Mouse (Mus musculus) forebrain, embryonic 10.5 days (tissue): ENCODE data around the gene Grb7. TPM values are rescaled to one million over a fixed set of nuclear protein-coding genes. Genes with fewer than 3 reads are reported as not detected.
A peak's percentile ranks its signal among the peaks of the same experiment; 100 is the strongest.

Experiments
- DNase-seq: peaks from one replicate; pipeline ENCODE4 v3.0.0-alpha.2; 2017; ENCODE audit warnings: low spot score; ENCODE audit errors: extremely low spot score
- H3K27ac ChIP-seq: fragments of 300-500 bp; sonication (generic); 2 replicates; pipeline ENCODE4 v1.5.1; 2016; ENCODE audit warnings: mild to moderate bottlenecking
- H3K27me3 ChIP-seq: fragments of 300-500 bp; sonication (generic); 2 replicates; pipeline ENCODE4 v1.6.1; 2016; ENCODE audit warnings: mild to moderate bottlenecking; ENCODE audit not compliant: poor library complexity, severe bottlenecking
- H3K36me3 ChIP-seq: fragments of 300-500 bp; sonication (generic); replicated peaks from 2 replicates; pipeline ENCODE4 v1.6.1; 2016; ENCODE audit warnings: mild to moderate bottlenecking, moderate library complexity
- H3K4me1 ChIP-seq: fragments of 300-500 bp; sonication (generic); 2 replicates; pipeline ENCODE4 v1.6.1; 2016
- H3K4me3 ChIP-seq: fragments of 300-500 bp; sonication (generic); 2 replicates; pipeline ENCODE4 v1.5.1; 2016; ENCODE audit warnings: mild to moderate bottlenecking, moderate library complexity
- H3K9me3 ChIP-seq: fragments of 300-500 bp; sonication (generic); 2 replicates; pipeline ENCODE4 v1.6.1; 2016; ENCODE audit warnings: mild to moderate bottlenecking, moderate library complexity
- WGBS: fragments of 180-500 bp; shearing (Covaris S2); methylation state at CpG from one replicate; pipeline ENCODE4 v1.1.7; 2016; 5-methylcytosine and 5-hydroxymethylcytosine counted together
- polyA plus RNA-seq: library from polyadenylated mRNA; unstranded; fragments of >200 nt; fragmentation: Nextera tagmentation; extraction: Ambion mirVana; gene quantifications from 2 replicates; pipeline ENCODE4 v1.2.1, GENCODE M21; 2016

Gene Grb7
- polyA plus RNA-seq, 1 experiment from 2014 or later, result 5.6 TPM

DNA sequence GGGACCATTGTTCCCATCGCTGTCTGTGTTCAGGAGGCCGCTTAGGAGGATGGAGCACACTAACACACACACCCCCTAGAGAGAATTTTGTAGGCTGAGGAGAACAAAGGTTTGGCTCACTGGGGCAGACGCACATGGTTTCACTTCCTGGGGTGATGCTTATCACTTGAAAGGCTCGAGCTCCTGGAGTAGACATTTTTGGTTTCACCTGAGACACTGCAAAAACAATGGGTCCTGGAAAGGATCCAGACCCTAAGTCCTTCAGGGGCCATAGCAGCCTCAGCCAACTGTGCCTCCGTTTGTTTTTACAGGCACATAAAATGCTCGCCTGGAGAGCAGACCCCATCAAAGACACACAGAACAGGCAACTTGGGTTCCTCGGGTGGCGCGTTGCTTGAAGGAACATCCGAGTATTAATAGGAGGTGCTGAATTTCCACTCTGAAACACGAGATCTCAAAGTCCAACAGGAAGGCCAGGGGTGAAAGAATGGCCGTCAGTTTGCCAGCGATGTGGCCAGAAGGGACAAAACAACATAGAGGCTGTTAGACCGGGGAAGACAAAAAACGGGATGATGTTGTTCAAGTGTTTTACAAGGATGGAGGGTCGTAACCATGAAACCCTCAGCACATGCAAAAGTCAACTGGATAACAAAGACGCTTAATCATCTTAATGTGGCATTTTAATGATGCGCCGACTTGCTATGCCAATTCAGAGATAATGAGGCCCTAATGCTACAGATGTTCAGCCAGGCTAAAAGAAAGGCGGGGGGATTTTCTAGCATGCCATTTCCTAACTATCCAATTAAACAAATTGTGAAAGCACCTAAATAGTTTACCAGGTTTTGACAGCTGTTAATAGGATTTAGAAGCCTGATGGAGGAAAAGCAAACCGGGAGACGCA is 51.4 kb downstream of the Grb7 start:
- Histone ChIP-seq H3K4me3 (no peak overlapping the region), H3K27me3 (peaks cover 95% of the 10 kb centered on the region), H3K36me3 (no peaks in the 10 kb centered on the region), H3K27ac (peak overlapping the region; percentile 2; the same call in 1 of the 2 replicates), H3K4me1 (peaks cover 26% of the 10 kb centered on the region), H3K9me3 (no peaks in the 10 kb centered on the region)
- 42% methylated on average over 22 of the region's 22 CpGs for WGBS
- peak; percentile 23 for DNase-seq

DNA sequence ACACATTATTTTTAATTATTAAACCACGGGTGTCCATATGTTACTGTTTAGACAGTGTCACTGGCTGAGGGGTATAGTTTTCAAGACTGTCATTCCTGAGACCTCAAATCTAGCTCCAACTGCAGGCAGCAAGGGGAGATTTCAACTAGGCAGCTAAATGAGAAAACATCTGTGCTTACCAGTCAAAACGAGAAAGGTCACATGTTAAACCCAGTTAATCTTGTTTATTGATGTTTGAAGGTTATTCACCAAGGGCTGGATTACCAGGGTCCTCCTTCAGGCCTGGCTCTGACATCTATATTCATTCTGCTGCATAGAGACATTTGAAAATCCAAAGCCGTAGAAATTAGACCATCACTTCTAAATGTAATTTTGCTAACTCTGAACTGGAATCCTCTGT is 58.7 kb downstream of the Grb7 start:
- H3K27me3 ChIP-seq, result peaks cover 41% of the 10 kb centered on the region
- H3K36me3 ChIP-seq, result no peaks in the 10 kb centered on the region
- DNase-seq, result no peak
- no peak overlapping the region for H3K27ac ChIP-seq
- 77% methylated on average over 3 of the region's 3 CpGs for WGBS
- H3K9me3 ChIP-seq, result no peaks in the 10 kb centered on the region
- H3K4me3 ChIP-seq, result no peak overlapping the region
- H3K4me1 ChIP-seq, result no peaks in the 10 kb centered on the region

Other genes starting within 250 kb of the Grb7 start
- 12.7 and 13.0 TPM in 2 replicates for gene Cdk12, start 243.3 kb upstream of the Grb7 start, polyA plus RNA-seq
- gene Neurod2, start 116.7 kb upstream of the Grb7 start, polyA plus RNA-seq, result 0.14 TPM in 1 of 2 replicates, not detected in the other
- gene Ppp1r1b, start 98.0 kb upstream of the Grb7 start, polyA plus RNA-seq, result 0.23 and 0.41 TPM in 2 replicates
- 39.8 and 41.0 TPM in 2 replicates for gene Stard3, start 88.0 kb upstream of the Grb7 start, polyA plus RNA-seq
- 0.15 TPM in 1 of 2 replicates, not detected in the other for gene Tcap, start 62.6 kb upstream of the Grb7 start, polyA plus RNA-seq
- gene Pnmt, start 59.9 kb upstream of the Grb7 start, polyA plus RNA-seq, result not detected in 2 replicates
- gene Pgap3, start 45.9 kb upstream of the Grb7 start, polyA plus RNA-seq, result 10.0 and 10.1 TPM in 2 replicates
- 18.9 and 21.9 TPM in 2 replicates for gene Erbb2, start 33.9 kb upstream of the Grb7 start, polyA plus RNA-seq
- gene Mien1, start 7.4 kb upstream of the Grb7 start, polyA plus RNA-seq, result 91.2 and 94.3 TPM in 2 replicates
- 0.07 TPM in 1 of 2 replicates, not detected in the other for gene Ikzf3, start 99.6 kb downstream of the Grb7 start, polyA plus RNA-seq
- gene Zpbp2, start 104.7 kb downstream of the Grb7 start, polyA plus RNA-seq, result 0.26 and 0.66 TPM in 2 replicates
- gene Ormdl3, start 141.0 kb downstream of the Grb7 start, polyA plus RNA-seq, result 62.8 and 65.6 TPM in 2 replicates
- gene Lrrc3c, start 151.9 kb downstream of the Grb7 start, polyA plus RNA-seq, result not detected in 2 replicates
- gene Gm12355, start 179.3 kb downstream of the Grb7 start, polyA plus RNA-seq, result 1.4 and 1.5 TPM in 2 replicates
- gene Gsdma3, start 180.0 kb downstream of the Grb7 start, polyA plus RNA-seq, result not detected in 2 replicates
- not detected in 2 replicates for gene Gsdma2, start 200.4 kb downstream of the Grb7 start, polyA plus RNA-seq
- not detected in 2 replicates for gene Gsdma, start 218.0 kb downstream of the Grb7 start, polyA plus RNA-seq
- 255 and 259 TPM in 2 replicates for gene Psmd3, start 236.2 kb downstream of the Grb7 start, polyA plus RNA-seq